Mouse (Mus musculus) G1E (cell line): ENCODE data around the gene Cnbd2.

Source experiments
- CTCF ChIP-seq: IDR thresholded peaks from 2 replicates; pipeline ENCODE4 v1.5.1; 2012; ENCODE audit warnings: low read depth, low read length, inconsistent platforms, mixed read lengths
- GATA1 ChIP-seq: IDR thresholded peaks from 2 replicates; pipeline ENCODE4 v1.6.1; 2012; ENCODE audit warnings: borderline replicate concordance, low read length, inconsistent platforms, mixed read lengths
- GATA2 ChIP-seq: IDR thresholded peaks from 2 replicates; pipeline ENCODE4 v1.6.1; 2012; ENCODE audit warnings: low read depth, low read length, inconsistent platforms, borderline replicate concordance
- POLR2AphosphoS5 ChIP-seq: IDR thresholded peaks from 2 replicates; pipeline ENCODE4 v1.6.1; 2012; ENCODE audit warnings: low read depth, low read length, inconsistent platforms; ENCODE audit not compliant: insufficient replicate concordance
- TAL1 ChIP-seq: conservative IDR thresholded peaks from 2 replicates; pipeline ENCODE4 v1.6.1; 2012; ENCODE audit warnings: low read depth, low read length, inconsistent platforms, mixed read lengths

DNA sequence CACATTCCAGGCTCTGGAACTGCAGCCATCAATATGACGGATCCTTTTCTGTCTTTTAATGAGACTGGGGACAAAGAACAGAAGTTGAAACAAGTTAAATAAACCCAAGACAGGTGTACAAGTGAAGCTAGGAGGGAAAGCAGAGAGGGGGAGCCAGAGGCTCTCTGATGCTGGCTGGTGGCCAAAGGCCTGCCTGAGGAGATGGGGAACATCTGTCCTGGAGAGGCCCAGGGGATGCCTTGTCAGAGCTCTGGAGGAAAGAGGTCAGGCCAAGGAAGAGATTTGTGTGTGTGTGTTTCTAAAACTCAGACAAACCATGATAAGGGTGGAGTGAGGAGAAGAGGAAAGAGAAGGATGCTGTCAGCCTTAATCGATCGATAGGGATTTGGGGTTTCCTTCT, 14.4 kb upstream of the Cnbd2 start:
- TF ChIP-seq GATA1, result no peak
- no peak for TF ChIP-seq CTCF
- no peak for TF ChIP-seq POLR2AphosphoS5
- no peak for TF ChIP-seq GATA2
- TF ChIP-seq TAL1, result no peak
